Mouse (Mus musculus): ENCODE results near the gene Clint1. TPM values are rescaled to one million over a fixed set of nuclear protein-coding genes. Genes with fewer than 3 reads are reported as not detected.

Gene Clint1
- polyA plus RNA-seq, 2 experiments: 77.3 to 102 TPM

GRCm38 (mm10) chr11:45856149-45856516, 4.3 kb downstream of the Clint1 start:
- WGBS: 86% methylated on average over 6 of the region's 6 CpGs
- peaks cover 26% of the 10 kb centered on the region for H3K36me3 ChIP-seq (ENCODE audit: control insufficient read depth, insufficient read depth, low read length)

GRCm38 (mm10) chr11:45861334-45861733, 9.5 kb downstream of the Clint1 start:
- ATAC-seq (ENCODE audit: low FRiP score, low read depth): no peak

More at GRCm38 (mm10) chr11:45856149-45856516, 4.3 kb downstream of the Clint1 start:
- H3K27ac ChIP-seq (replicated peaks; ENCODE audit: low read depth, low read length): no peak overlapping the region
- DNase-seq (ENCODE audit: low spot score) (no peak), ATAC-seq (ENCODE audit: low FRiP score, low read depth) (no peak)
- H3K27me3 ChIP-seq (ENCODE audit: control insufficient read depth, insufficient read depth, low read length): no peaks in the 10 kb centered on the region
- no peaks in the 10 kb centered on the region for H3K9me3 ChIP-seq (ENCODE audit: control insufficient read depth, low read length)
- H3K4me1 ChIP-seq (ENCODE audit: control insufficient read depth, insufficient read depth, low read length): peaks cover 19% of the 10 kb centered on the region
- H3K9ac ChIP-seq (ENCODE audit: low read depth, low read length, severe bottlenecking): no peak overlapping the region
- no peak overlapping the region for H3K4me3 ChIP-seq (replicated peaks; ENCODE audit: low read length)
- TF ChIP-seq POLR2A (IDR thresholded peaks at IDR 0.05; ENCODE audit: borderline replicate concordance, extremely low read depth, insufficient read depth, insufficient read length): no peak
- no peak overlapping the region for H3K4me2 ChIP-seq (replicated peaks; ENCODE audit: low read depth, low read length, severe bottlenecking)

GRCm38 (mm10) chr11:45864409-45864808, 12.6 kb downstream of the Clint1 start:
- TF ChIP-seq POLR2A (IDR thresholded peaks at IDR 0.05; ENCODE audit: borderline replicate concordance, extremely low read depth, insufficient read depth, insufficient read length): no peak
- Histone ChIP-seq H3K27me3 (ENCODE audit: control insufficient read depth, insufficient read depth, low read length) (no peaks in the 10 kb centered on the region), H3K4me3 (replicated peaks; ENCODE audit: low read length) (no peak overlapping the region), H3K4me2 (replicated peaks; ENCODE audit: low read depth, low read length, severe bottlenecking) (no peak overlapping the region), H3K36me3 (ENCODE audit: control insufficient read depth, insufficient read depth, low read length) (peaks cover 21% of the 10 kb centered on the region), H3K27ac (replicated peaks; ENCODE audit: low read depth, low read length) (no peak overlapping the region), H3K9ac (ENCODE audit: low read depth, low read length, severe bottlenecking) (no peak overlapping the region), H3K4me1 (ENCODE audit: control insufficient read depth, insufficient read depth, low read length) (peaks cover 6% of the 10 kb centered on the region; the same call in 1 of the 2 replicates), H3K9me3 (ENCODE audit: control insufficient read depth, low read length) (no peaks in the 10 kb centered on the region)
- 88% methylated on average over 3 of the region's 3 CpGs for WGBS
- no peak for DNase-seq (ENCODE audit: low spot score)
- ATAC-seq (ENCODE audit: low FRiP score, low read depth): no peak

More at GRCm38 (mm10) chr11:45861334-45861733, 9.5 kb downstream of the Clint1 start:
- DNase-seq (ENCODE audit: low spot score): no peak
- TF ChIP-seq POLR2A (IDR thresholded peaks at IDR 0.05; ENCODE audit: borderline replicate concordance, extremely low read depth, insufficient read depth, insufficient read length): no peak
- no peak overlapping the region for H3K4me3 ChIP-seq (replicated peaks; ENCODE audit: low read length)
- H3K9me3 ChIP-seq (ENCODE audit: control insufficient read depth, low read length): no peaks in the 10 kb centered on the region
- no peaks in the 10 kb centered on the region for H3K27me3 ChIP-seq (ENCODE audit: control insufficient read depth, insufficient read depth, low read length)
- H3K36me3 ChIP-seq (ENCODE audit: control insufficient read depth, insufficient read depth, low read length): peaks cover 21% of the 10 kb centered on the region
- H3K4me2 ChIP-seq (replicated peaks; ENCODE audit: low read depth, low read length, severe bottlenecking): no peak overlapping the region
- WGBS: 65% methylated on average over 7 of the region's 7 CpGs
- H3K9ac ChIP-seq (ENCODE audit: low read depth, low read length, severe bottlenecking): no peak overlapping the region
- peaks cover 6% of the 10 kb centered on the region; the same call in 1 of the 2 replicates for H3K4me1 ChIP-seq (ENCODE audit: control insufficient read depth, insufficient read depth, low read length)
- H3K27ac ChIP-seq (replicated peaks; ENCODE audit: low read depth, low read length): no peak overlapping the region

GRCm38 (mm10) chr11:45865861-45866260, 14.0 kb downstream of the Clint1 start:
- H3K4me3 ChIP-seq (replicated peaks; ENCODE audit: low read length): no peak overlapping the region
- no peak overlapping the region for H3K9ac ChIP-seq (ENCODE audit: low read depth, low read length, severe bottlenecking)
- H3K4me2 ChIP-seq (replicated peaks; ENCODE audit: low read depth, low read length, severe bottlenecking): no peak overlapping the region
- peaks cover 11% of the 10 kb centered on the region; the same call in 1 of the 2 replicates for H3K36me3 ChIP-seq (ENCODE audit: control insufficient read depth, insufficient read depth, low read length)
- no peak overlapping the region for H3K27ac ChIP-seq (replicated peaks; ENCODE audit: low read depth, low read length)
- no peaks in the 10 kb centered on the region for H3K27me3 ChIP-seq (ENCODE audit: control insufficient read depth, insufficient read depth, low read length)
- ATAC-seq (ENCODE audit: low FRiP score, low read depth): no peak
- no peaks in the 10 kb centered on the region for H3K9me3 ChIP-seq (ENCODE audit: control insufficient read depth, low read length)
- no peak for DNase-seq (ENCODE audit: low spot score)
- no peak for TF ChIP-seq POLR2A (IDR thresholded peaks at IDR 0.05; ENCODE audit: borderline replicate concordance, extremely low read depth, insufficient read depth, insufficient read length)
- peaks cover 2% of the 10 kb centered on the region; the same call in 1 of the 2 replicates for H3K4me1 ChIP-seq (ENCODE audit: control insufficient read depth, insufficient read depth, low read length)
- 90% methylated on average over 2 of the region's 2 CpGs for WGBS

- no peak overlapping the region for H3K4me2 ChIP-seq (replicated peaks; ENCODE audit: low read depth, low read length, severe bottlenecking)
- H3K4me1 ChIP-seq (ENCODE audit: control insufficient read depth, insufficient read depth, low read length): no peaks in the 10 kb centered on the region
- H3K27ac ChIP-seq (replicated peaks; ENCODE audit: low read depth, low read length): no peak overlapping the region
- no peaks in the 10 kb centered on the region for H3K27me3 ChIP-seq (ENCODE audit: control insufficient read depth, insufficient read depth, low read length)
- no peaks in the 10 kb centered on the region for H3K9me3 ChIP-seq (ENCODE audit: control insufficient read depth, low read length)
- DNase-seq (ENCODE audit: low spot score) (no peak), ATAC-seq (ENCODE audit: low FRiP score, low read depth) (no peak)
- no peak overlapping the region for H3K9ac ChIP-seq (ENCODE audit: low read depth, low read length, severe bottlenecking)
- H3K4me3 ChIP-seq (replicated peaks; ENCODE audit: low read length): no peak overlapping the region
- WGBS: 87% methylated on average over 4 of the region's 4 CpGs
- H3K36me3 ChIP-seq (ENCODE audit: control insufficient read depth, insufficient read depth, low read length): 0 out of 2 replicates have a peak, but pooled peaks cover 5% of the 10 kb centered on the region
- no peak for TF ChIP-seq POLR2A (IDR thresholded peaks at IDR 0.05; ENCODE audit: borderline replicate concordance, extremely low read depth, insufficient read depth, insufficient read length)
Observed at GRCm38 (mm10) chr11:45866534-45866933, 14.7 kb downstream of the Clint1 start.

Data from limb, embryonic 14.5 days (tissue).